Comparison of ENCODE assay signal across 9 mouse cellular contexts in the genomic region with DNA sequence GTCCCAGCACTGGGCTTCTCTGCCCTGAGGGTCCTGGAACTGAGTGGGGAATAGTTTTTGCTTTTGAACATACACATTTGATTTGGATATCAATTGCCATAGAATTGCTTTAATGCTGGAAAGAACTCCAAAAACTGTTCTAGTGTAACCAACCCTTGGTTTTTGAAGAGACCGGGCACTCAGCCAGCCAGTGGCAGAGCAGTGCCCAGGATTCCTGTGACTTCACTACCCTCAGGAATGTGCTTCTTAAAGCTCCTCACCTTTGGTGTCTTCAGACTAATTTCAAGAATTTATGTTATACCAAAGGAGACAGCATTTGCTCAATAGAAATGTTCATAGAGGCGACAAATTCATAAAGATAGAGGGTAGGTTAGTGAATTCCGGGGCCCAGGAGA. TPM values are rescaled to one million over a fixed set of nuclear protein-coding genes. Genes with fewer than 3 reads are reported as not detected.
DNase-seq lines count a peak whose midpoint lies in the region; ATAC-seq and TF ChIP-seq lines count a peak whose summit lies in the region.
"Had no signal": no experiment of that assay in that cellular context is flagged by ENCODE, and none has a peak within 500 bp of the region (broad histone marks: within the 10 kb centered on the region; RNA-seq: fewer than 3 reads in every experiment).

No protein-coding gene starts in this region.

- H3K9ac ChIP-seq in forebrain, postnatal 0 days, result no peak overlapping the region
- no peak overlapping the region for H3K9ac ChIP-seq in neural tube, embryonic 14.5 days (replicated peaks; ENCODE audit: low read depth, low read length)

- H3K4me2 ChIP-seq in forebrain, postnatal 0 days (ENCODE audit: low read depth), result no peak overlapping the region
- H3K4me2 ChIP-seq in neural tube, embryonic 14.5 days (ENCODE audit: low read depth, low read length), result no peak overlapping the region; the same call in 1 of the 2 replicates

- H3K27ac ChIP-seq in forebrain, postnatal 0 days (ENCODE audit: low read depth, low read length), result 0 out of 2 replicates have a peak overlapping the region, but pooled peaks have one; percentile 79
- 0 out of 2 replicates have a peak overlapping the region, but pooled peaks have one; percentile 31 for H3K27ac ChIP-seq in neural tube, embryonic 14.5 days (ENCODE audit: low read depth, low read length)

- no peaks in the 10 kb centered on the region for H3K4me1 ChIP-seq in forebrain, postnatal 0 days (ENCODE audit: insufficient read depth)
- H3K4me1 ChIP-seq in neural tube, embryonic 14.5 days (ENCODE audit: control insufficient read depth, insufficient read depth, low read length), result peaks cover 7% of the 10 kb centered on the region; the same call in 1 of the 2 replicates

- no peaks in the 10 kb centered on the region for H3K9me3 ChIP-seq in forebrain, postnatal 0 days (ENCODE audit: low read length)
- no peaks in the 10 kb centered on the region for H3K9me3 ChIP-seq in neural tube, embryonic 14.5 days (ENCODE audit: control insufficient read depth, low read length)

- H3K27me3 ChIP-seq in forebrain, postnatal 0 days (ENCODE audit: insufficient read depth, low read length), result no peaks in the 10 kb centered on the region
- no peaks in the 10 kb centered on the region for H3K27me3 ChIP-seq in neural tube, embryonic 14.5 days (ENCODE audit: control insufficient read depth, insufficient read depth, low read length)

- no peak overlapping the region for H3K4me3 ChIP-seq in forebrain, postnatal 0 days (ENCODE audit: low read depth, low read length)
- H3K4me3 ChIP-seq in neural tube, embryonic 14.5 days (ENCODE audit: low read depth, low read length), result no peak overlapping the region

- WGBS in forebrain, postnatal 0 days, result 51% methylated on average over 3 of the region's 3 CpGs
- 77% methylated on average over 3 of the region's 3 CpGs for WGBS in neural tube, embryonic 14.5 days

- TF ChIP-seq CTCF in forebrain, postnatal 0 days (IDR thresholded peaks at IDR 0.05; ENCODE audit: low read depth), result no peak

- DNase-seq in right cerebral cortex, postnatal 4 days, result peak; percentile 46
- DNase-seq in right cerebral cortex, postnatal 14 days, result no peak
- DNase-seq in forebrain, postnatal 0 days, result peak; percentile 21
- peak; percentile 88 to 90 for DNase-seq in kidney, postnatal 25 days
- DNase-seq in thymus, postnatal 36 days, result no peak
- DNase-seq in thymus, adult 18-20 months, result no peak

- H3K36me3 ChIP-seq in forebrain, postnatal 0 days (ENCODE audit: insufficient read depth), result no peaks in the 10 kb centered on the region
- H3K36me3 ChIP-seq in neural tube, embryonic 14.5 days (ENCODE audit: control insufficient read depth, insufficient read depth, low read length), result no peaks in the 10 kb centered on the region

- ATAC-seq in forebrain, postnatal 0 days, result no peak
- ATAC-seq in neural tube, embryonic 14.5 days (ENCODE audit: low read depth), result no peak
- ATAC-seq in CD4-positive, CD25-positive, alpha-beta regulatory T cell, adult 4 months, result no peak

RNA-seq across cellular contexts. Expression of gene Ston1, which starts 33.1 kb away (rescaled TPM):
- total RNA-seq in forebrain, postnatal 0 days (2014; rRNA removed), result 1.4 and 2.2 TPM in 2 replicates
- polyA plus RNA-seq in forebrain, postnatal 0 days (2015; fragmentation: Nextera tagmentation; extraction: Ambion mirVana), result 0.52 and 1.5 TPM in 2 replicates
- polyA plus RNA-seq in neural tube, embryonic 14.5 days (2014; fragmentation: Nextera tagmentation; extraction: Ambion mirVana), result 1.8 and 2.7 TPM in 2 replicates
- 1 to 10 TPM; 2.1 to 2.9 TPM for polyA plus RNA-seq in CD4-positive, CD25-positive, alpha-beta regulatory T cell, adult 4 months (2017; shearing (Covaris generic))

RNA-seq across cellular contexts. Expression of gene Gtf2a1l, which starts 37.9 kb away (rescaled TPM):
- total RNA-seq in forebrain, postnatal 0 days (2014; rRNA removed), result 0.24 and 0.69 TPM in 2 replicates
- 0.44 and 0.52 TPM in 2 replicates for polyA plus RNA-seq in forebrain, postnatal 0 days (2015; fragmentation: Nextera tagmentation; extraction: Ambion mirVana)
- polyA plus RNA-seq in neural tube, embryonic 14.5 days (2014; fragmentation: Nextera tagmentation; extraction: Ambion mirVana), result 0.19 and 0.27 TPM in 2 replicates
- polyA plus RNA-seq in CD4-positive, CD25-positive, alpha-beta regulatory T cell, adult 4 months (2017; shearing (Covaris generic)), result not detected
- polyA plus RNA-seq: liver, embryonic 16.5 days had no signal

Comparison
In these comparisons a context has a peak if more than half of its experiments do, and no peak if none do; other contexts are left out.
1. DNase-seq: peak in right cerebral cortex, postnatal 4 days (single experiment), forebrain, postnatal 0 days (single experiment) and kidney, postnatal 25 days (2 of 2); none in right cerebral cortex, postnatal 14 days (single experiment), thymus, postnatal 36 days (0 of 2) and thymus, adult 18-20 months (0 of 2).